Mouse (Mus musculus) urinary bladder, postnatal 10 days (tissue): ENCODE data around the gene Tlcd1.
"Not testable (repeated sequence)": the region's sequence is repeated elsewhere in the genome, so short reads cannot be mapped to it uniquely, and the experiment has no call there.

ENCODE experiments used
- DNase-seq: peaks from one replicate; pipeline ENCODE4 v3.0.0; 2022; ENCODE audit warnings: low spot score

Gene Tlcd1

GRCm38 (mm10) chr11:78176402-78176862 is at the start of gene Tlcd1, which contains the start of gene Nek8:
Tlcd1 (plus strand) TSS chr11:78176711.
Nek8 (minus strand) TSS chr11:78176675.
- no peak for DNase-seq

GRCm38 (mm10) chr11:78126739-78127138 is 49.8 kb upstream of the Tlcd1 start:
- no peak for DNase-seq

- DNase-seq = no peak
Measured at GRCm38 (mm10) chr11:78129458-78129857, 47.1 kb upstream of the Tlcd1 start.

- DNase-seq = no peak
Measured at GRCm38 (mm10) chr11:78133915-78134314, 42.6 kb upstream of the Tlcd1 start.

GRCm38 (mm10) chr11:78134344-78134743 is 42.2 kb upstream of the Tlcd1 start:
- no peak for DNase-seq

- DNase-seq = not testable (repeated sequence)
Measured at GRCm38 (mm10) chr11:78135314-78135713, 41.2 kb upstream of the Tlcd1 start.

GRCm38 (mm10) chr11:78136132-78136531 is 40.4 kb upstream of the Tlcd1 start:
- no peak for DNase-seq

- DNase-seq = no peak
Measured at GRCm38 (mm10) chr11:78137584-78137983, 38.9 kb upstream of the Tlcd1 start.

- no peak for DNase-seq
Measured at GRCm38 (mm10) chr11:78138023-78138422, 38.5 kb upstream of the Tlcd1 start.

- DNase-seq = no peak
Measured at GRCm38 (mm10) chr11:78140665-78141064, 35.8 kb upstream of the Tlcd1 start.

- DNase-seq = no peak
Measured at GRCm38 (mm10) chr11:78143520-78143919, 33.0 kb upstream of the Tlcd1 start.

GRCm38 (mm10) chr11:78146168-78146567 is 30.3 kb upstream of the Tlcd1 start:
- no peak for DNase-seq

- DNase-seq = no peak
Measured at GRCm38 (mm10) chr11:78146707-78147543, 29.6 kb upstream of the Tlcd1 start.

GRCm38 (mm10) chr11:78151161-78151560 is 25.4 kb upstream of the Tlcd1 start:
- no peak for DNase-seq

- no peak for DNase-seq
Measured at GRCm38 (mm10) chr11:78152299-78153231, 23.9 kb upstream of the Tlcd1 start.

- no peak for DNase-seq
Measured at GRCm38 (mm10) chr11:78153778-78154177, 22.7 kb upstream of the Tlcd1 start.

- DNase-seq = no peak
Measured at GRCm38 (mm10) chr11:78155674-78156073, 20.8 kb upstream of the Tlcd1 start.

- no peak for DNase-seq
Measured at GRCm38 (mm10) chr11:78156156-78156699, 20.3 kb upstream of the Tlcd1 start.

- no peak for DNase-seq
Measured at GRCm38 (mm10) chr11:78159096-78159495, 17.4 kb upstream of the Tlcd1 start.

- DNase-seq = no peak
Measured at GRCm38 (mm10) chr11:78159557-78159956, 17.0 kb upstream of the Tlcd1 start.

GRCm38 (mm10) chr11:78160171-78160570 is 16.3 kb upstream of the Tlcd1 start:
- no peak for DNase-seq

- no peak for DNase-seq
Measured at GRCm38 (mm10) chr11:78160675-78161074, 15.8 kb upstream of the Tlcd1 start.
